ENCODE assay signal across 32 mouse cellular contexts in the genomic region with DNA sequence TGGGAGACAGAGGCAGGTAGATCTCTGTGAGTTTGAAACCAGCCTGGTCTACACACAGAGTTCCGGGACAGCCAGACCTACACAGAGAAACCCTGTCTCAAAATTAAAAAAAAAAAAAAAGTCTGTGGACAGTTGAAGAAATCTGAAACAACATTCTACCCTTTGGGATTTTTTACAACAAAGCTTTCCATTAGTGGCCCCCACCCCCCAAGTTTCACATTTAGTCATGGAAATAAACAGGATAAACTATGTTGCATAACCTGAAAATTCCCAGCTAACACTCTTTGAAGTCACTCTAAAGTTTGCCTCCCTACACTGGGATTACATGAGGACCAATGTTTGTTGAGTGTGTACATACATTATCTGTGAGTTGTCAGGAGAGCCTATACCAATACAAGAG. TPM values are rescaled to one million over a fixed set of nuclear protein-coding genes. Genes with fewer than 3 reads are reported as not detected.
"Had no signal": no experiment of that assay in that cellular context is flagged by ENCODE, and none has a peak within 500 bp of the region (broad histone marks: within the 10 kb centered on the region; RNA-seq: fewer than 3 reads in every experiment).

No protein-coding gene starts in this region.

- H3K9ac ChIP-seq: limb, embryonic 12.5 days; limb, embryonic 13.5 days; limb, embryonic 15.5 days; liver, embryonic 12.5 days; liver, embryonic 13.5 days; liver, embryonic 14.5 days; liver, embryonic 15.5 days; liver, postnatal 0 days; lung, embryonic 14.5 days; lung, embryonic 15.5 days; midbrain, embryonic 12.5 days; midbrain, embryonic 13.5 days; midbrain, embryonic 15.5 days had no signal

- H3K9me3 ChIP-seq: limb, embryonic 10.5 days; limb, embryonic 12.5 days; limb, embryonic 13.5 days; limb, embryonic 15.5 days; liver, embryonic 12.5 days; liver, embryonic 13.5 days; liver, embryonic 15.5 days; lung, embryonic 15.5 days; megakaryocyte, embryonic 14.5 days; midbrain, embryonic 10.5 days; midbrain, embryonic 12.5 days; midbrain, embryonic 13.5 days; midbrain, embryonic 15.5 days had no signal

- H3K4me3 ChIP-seq: limb, embryonic 10.5 days; limb, embryonic 12.5 days; limb, embryonic 13.5 days; limb, embryonic 15.5 days; liver, embryonic 12.5 days; liver, embryonic 13.5 days; liver, embryonic 15.5 days; lung, embryonic 15.5 days; megakaryocyte, embryonic 14.5 days; midbrain, embryonic 10.5 days; midbrain, embryonic 12.5 days; midbrain, embryonic 13.5 days; midbrain, embryonic 15.5 days; myocyte had no signal

- H3K27ac ChIP-seq: limb, embryonic 12.5 days; limb, embryonic 13.5 days; limb, embryonic 15.5 days; liver, embryonic 12.5 days; liver, embryonic 13.5 days; liver, embryonic 14.5 days; liver, embryonic 15.5 days; lung, embryonic 15.5 days; macrophage; midbrain, embryonic 10.5 days; midbrain, embryonic 12.5 days; midbrain, embryonic 13.5 days; midbrain, embryonic 15.5 days had no signal

- DNase-seq: left cerebral cortex, postnatal 4 days; liver; liver, embryonic 13.5 days; liver, postnatal 0 days; lung, adult 18-20 months; lung, adult 2 months; lung, embryonic 14.5 days; lung, postnatal 10 days; lung, postnatal 14 days; lung, postnatal 36 days; lung, postnatal 4 days; midbrain, embryonic 14.5 days had no signal

- H3K4me1 ChIP-seq: liver, embryonic 12.5 days; liver, embryonic 13.5 days; liver, embryonic 15.5 days; megakaryocyte, embryonic 14.5 days; midbrain, embryonic 15.5 days had no signal

- H3K36me3 ChIP-seq: limb, embryonic 10.5 days; limb, embryonic 12.5 days; limb, embryonic 13.5 days; limb, embryonic 15.5 days; liver, embryonic 12.5 days; liver, embryonic 13.5 days; liver, embryonic 15.5 days; lung, embryonic 15.5 days; midbrain, embryonic 10.5 days; midbrain, embryonic 12.5 days; midbrain, embryonic 13.5 days; midbrain, embryonic 15.5 days had no signal

- H3K27me3 ChIP-seq: limb, embryonic 12.5 days; limb, embryonic 13.5 days; limb, embryonic 15.5 days; liver, embryonic 12.5 days; liver, embryonic 13.5 days; liver, embryonic 15.5 days; lung, embryonic 15.5 days; megakaryocyte, embryonic 14.5 days; midbrain, embryonic 12.5 days; midbrain, embryonic 13.5 days; midbrain, embryonic 15.5 days had no signal

- H3K4me2 ChIP-seq: limb, embryonic 12.5 days; limb, embryonic 13.5 days; limb, embryonic 15.5 days; liver, embryonic 11.5 days; liver, embryonic 12.5 days; liver, embryonic 13.5 days; liver, embryonic 15.5 days; lung, embryonic 14.5 days; lung, embryonic 15.5 days; midbrain, embryonic 11.5 days; midbrain, embryonic 12.5 days; midbrain, embryonic 13.5 days; midbrain, embryonic 15.5 days had no signal

RNA-seq across cellular contexts. Expression of gene Ptn, which starts 28.7 kb away (rescaled TPM):
- total RNA-seq: liver, adult 2 months; megakaryocyte, adult 5-6 weeks; monocyte, adult 5-6 weeks had no signal
- polyA plus RNA-seq: liver, adult 2 months had no signal
